Mouse (Mus musculus) liver, adult 10 weeks (tissue): Measurements from ENCODE around the gene Zfp558. TPM values are rescaled to one million over a fixed set of nuclear protein-coding genes. Genes with fewer than 3 reads are reported as not detected.

Experiments
- polyA plus RNA-seq: library from polyadenylated mRNA; stranded (reverse); fragments of 350-450 nt; fragmentation: Illumina TruSeq; extraction: RNeasy Lipid Tissue Mini Kit (QIAGEN cat#74804); gene quantifications from one replicate; pipeline ENCODE4 v1.2.3, GENCODE M21; 2014; ENCODE audit warnings: low read depth, low replicate concordance

Gene Zfp558
- 1.5 TPM for polyA plus RNA-seq

DNA sequence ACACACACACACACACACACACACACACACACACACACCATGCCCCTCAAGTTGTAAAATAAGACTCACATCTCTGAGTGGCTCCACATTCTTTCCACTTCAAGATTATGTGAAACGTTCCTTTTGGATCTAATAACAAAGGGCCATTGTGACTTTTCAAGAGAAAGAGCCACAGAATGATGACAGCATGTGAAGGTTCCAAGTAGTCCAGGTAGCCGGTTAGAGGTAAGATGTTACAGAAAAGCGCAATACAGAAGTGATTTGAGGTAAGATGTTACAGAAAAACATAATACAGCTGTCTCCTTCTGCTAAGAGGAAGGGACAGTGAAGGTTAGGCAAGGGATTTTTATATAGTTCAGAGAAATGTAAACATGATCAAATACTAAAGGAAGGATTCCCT lies at the start of gene Zfp558, which contains the start of gene Mbd3l1:
TSS of gene Zfp558 (minus strand) at position 101 of the 400 bp plus-strand sequence.
TSS of gene Mbd3l1 (plus strand) at position 192 of the 400 bp plus-strand sequence.

DNA sequence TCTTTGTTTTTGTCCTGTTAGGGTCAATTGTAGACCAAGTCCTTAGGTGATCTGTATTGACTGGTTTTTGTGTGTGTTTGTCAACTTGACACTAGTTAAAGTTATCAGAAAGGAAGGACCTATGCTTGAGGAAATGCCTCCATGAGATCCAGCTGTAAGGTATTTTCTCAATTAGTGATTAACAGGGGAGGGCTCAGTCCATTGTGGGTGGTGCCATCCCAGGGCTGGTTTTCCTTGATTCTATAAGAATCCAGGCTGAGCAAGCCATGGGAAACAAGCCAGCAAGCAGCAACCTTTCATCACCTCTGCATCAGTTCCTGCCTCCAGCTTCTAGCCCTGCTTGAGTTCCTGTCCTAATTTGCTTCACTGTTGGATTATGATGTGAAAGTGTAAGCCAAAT lies 47.7 kb downstream of the Zfp558 start, which contains the start of gene Mbd3l2:
TSS of gene Mbd3l2 (plus strand) at position 301 of the 400 bp plus-strand sequence.

Other genes with a start within 250 kb of the Zfp558 start
- gene Chordc1, start 186.1 kb downstream of the Zfp558 start, polyA plus RNA-seq: 80.6 TPM
- gene Naalad2, start 75.3 kb downstream of the Zfp558 start, polyA plus RNA-seq: 2.0 TPM
- gene Ubtfl1, start 73.8 kb downstream of the Zfp558 start, polyA plus RNA-seq: not detected
- not detected for gene Mbd3l2, start 47.6 kb downstream of the Zfp558 start, polyA plus RNA-seq
- not detected for gene Mbd3l1, start 91 bp upstream of the Zfp558 start, polyA plus RNA-seq
- gene Muc16, start 196.3 kb upstream of the Zfp558 start, polyA plus RNA-seq: 0.74 TPM